Mouse (Mus musculus): ENCODE measurements around the gene Ccdc136.
A peak's percentile ranks its signal among the peaks of the same experiment; 100 is the strongest.

The Ccdc136 gene

GRCm38 (mm10) chr6:29439789-29440188 lies 43.7 kb downstream of the Ccdc136 start:
- DNase-seq, result no peak

GRCm38 (mm10) chr6:29444773-29445172 lies 48.7 kb downstream of the Ccdc136 start:
- DNase-seq, result no peak

GRCm38 (mm10) chr6:29445354-29445753 lies 49.2 kb downstream of the Ccdc136 start:
- no peak for DNase-seq

- DNase-seq, result no peak
Measured at GRCm38 (mm10) chr6:29449858-29450257, 53.7 kb downstream of the Ccdc136 start.

- DNase-seq, result no peak
Measured at GRCm38 (mm10) chr6:29450667-29451066, 54.6 kb downstream of the Ccdc136 start.

- no peak for DNase-seq
Measured at GRCm38 (mm10) chr6:29461502-29461901, 65.4 kb downstream of the Ccdc136 start.

- DNase-seq, result no peak
Measured at GRCm38 (mm10) chr6:29463388-29463787, 67.3 kb downstream of the Ccdc136 start.

GRCm38 (mm10) chr6:29467583-29468354 lies 71.7 kb downstream of the Ccdc136 start, which contains the start of gene Atp6v1f:
Atp6v1f (plus strand) TSS chr6:29467718.
- peak; percentile 93 for DNase-seq

GRCm38 (mm10) chr6:29468851-29469250 lies 72.7 kb downstream of the Ccdc136 start:
- DNase-seq, result no peak

GRCm38 (mm10) chr6:29471137-29471536 lies 75.0 kb downstream of the Ccdc136 start, which contains the start of gene Atp6v1fnb:
Atp6v1fnb (plus strand) TSS chr6:29471437.
- no peak for DNase-seq

- peak; percentile 56 for DNase-seq
Measured at GRCm38 (mm10) chr6:29473941-29474691, 78.0 kb downstream of the Ccdc136 start.

GRCm38 (mm10) chr6:29474736-29475135 lies 78.6 kb downstream of the Ccdc136 start:
- DNase-seq, result no peak
